Mouse (Mus musculus): ENCODE results near the gene Gnaz.

The Gnaz gene

GRCm38 (mm10) chr10:74966850-74967451 is at the start of gene Gnaz:
TSS of gene Gnaz (plus strand) at chr10:74967177.
- peak; percentile 97 to 99 for DNase-seq (ENCODE audit: low spot score in 2 of 2)

GRCm38 (mm10) chr10:74919277-74919676 is 47.7 kb upstream of the Gnaz start:
- DNase-seq (ENCODE audit: low spot score in 2 of 2) = no peak

- peak in 1 of 2 experiments; percentile 73 for DNase-seq (ENCODE audit: low spot score in 2 of 2)
Observed at GRCm38 (mm10) chr10:74920853-74921567, 46.0 kb upstream of the Gnaz start.

GRCm38 (mm10) chr10:74921614-74922013 is 45.4 kb upstream of the Gnaz start:
- no peak for DNase-seq (ENCODE audit: low spot score in 2 of 2)

- peak; percentile 51 to 55 for DNase-seq (ENCODE audit: low spot score in 2 of 2)
Observed at GRCm38 (mm10) chr10:74922763-74923162, 44.2 kb upstream of the Gnaz start.

GRCm38 (mm10) chr10:74924274-74924673 is 42.7 kb upstream of the Gnaz start:
- DNase-seq (ENCODE audit: low spot score in 2 of 2) = no peak

- DNase-seq (ENCODE audit: low spot score in 2 of 2) = peak in 1 of 2 experiments; percentile 60
Observed at GRCm38 (mm10) chr10:74925324-74925723, 41.7 kb upstream of the Gnaz start.

- DNase-seq (ENCODE audit: low spot score in 2 of 2) = no peak
Observed at GRCm38 (mm10) chr10:74928276-74928675, 38.7 kb upstream of the Gnaz start.

- no peak for DNase-seq (ENCODE audit: low spot score in 2 of 2)
Observed at GRCm38 (mm10) chr10:74929578-74929977, 37.4 kb upstream of the Gnaz start.

- no peak for DNase-seq (ENCODE audit: low spot score in 2 of 2)
Observed at GRCm38 (mm10) chr10:74930541-74930940, 36.4 kb upstream of the Gnaz start.

GRCm38 (mm10) chr10:74931631-74932030 is 35.3 kb upstream of the Gnaz start:
- no peak for DNase-seq (ENCODE audit: low spot score in 2 of 2)

- DNase-seq (ENCODE audit: low spot score in 2 of 2) = peak in 1 of 2 experiments; percentile 4
Observed at GRCm38 (mm10) chr10:74932487-74932886, 34.5 kb upstream of the Gnaz start.

GRCm38 (mm10) chr10:74933548-74934190 is 33.3 kb upstream of the Gnaz start:
- peak in 1 of 2 experiments; percentile 11 for DNase-seq (ENCODE audit: low spot score in 2 of 2)

GRCm38 (mm10) chr10:74934521-74934920 is 32.5 kb upstream of the Gnaz start:
- no peak for DNase-seq (ENCODE audit: low spot score in 2 of 2)

- DNase-seq (ENCODE audit: low spot score in 2 of 2) = no peak
Observed at GRCm38 (mm10) chr10:74935016-74935415, 32.0 kb upstream of the Gnaz start.

- DNase-seq (ENCODE audit: low spot score in 2 of 2) = no peak
Observed at GRCm38 (mm10) chr10:74937003-74937790, 29.8 kb upstream of the Gnaz start.

- no peak for DNase-seq (ENCODE audit: low spot score in 2 of 2)
Observed at GRCm38 (mm10) chr10:74938410-74938809, 28.6 kb upstream of the Gnaz start.

GRCm38 (mm10) chr10:74939300-74939699 is 27.7 kb upstream of the Gnaz start:
- no peak for DNase-seq (ENCODE audit: low spot score in 2 of 2)

- DNase-seq (ENCODE audit: low spot score in 2 of 2) = no peak
Observed at GRCm38 (mm10) chr10:74940795-74941194, 26.2 kb upstream of the Gnaz start.

GRCm38 (mm10) chr10:74952830-74953443 is 14.0 kb upstream of the Gnaz start:
- DNase-seq (ENCODE audit: low spot score in 2 of 2) = no peak

GRCm38 (mm10) chr10:74964380-74964779 is 2.6 kb upstream of the Gnaz start:
- no peak for DNase-seq (ENCODE audit: low spot score in 2 of 2)

Measured in frontal cortex, postnatal 10 days (tissue).